Mouse (Mus musculus) cerebellum, adult 2 months (tissue): Measurements from ENCODE around the gene Helt. TPM values are rescaled to one million over a fixed set of nuclear protein-coding genes. Genes with fewer than 3 reads are reported as not detected.

Experiments
- DNase-seq, 2 experiments: peaks; one replicate each; pipeline ENCODE4 v3.0.0; 2021
- H3K27ac ChIP-seq: fragments of 200-500 bp; 2 replicates; pipeline ENCODE4 v1.5.1; 2012; ENCODE audit warnings: low read length, control low read depth, inconsistent platforms; ENCODE audit not compliant: insufficient read depth
- H3K27me3 ChIP-seq: fragments of 200-500 bp; 2 replicates; pipeline ENCODE4 v1.6.1; 2012; ENCODE audit warnings: inconsistent platforms, mild to moderate bottlenecking, low read length, moderate library complexity; ENCODE audit not compliant: control insufficient read depth, insufficient read depth
- H3K4me1 ChIP-seq: fragments of 200-500 bp; 2 replicates; pipeline ENCODE4 v1.6.1; 2011; ENCODE audit warnings: low read length; ENCODE audit not compliant: control insufficient read depth, insufficient read depth
- H3K4me3 ChIP-seq: fragments of 200-500 bp; replicated peaks from 2 replicates; pipeline ENCODE3; 2011; ENCODE audit warnings: mild to moderate bottlenecking, low read depth, low read length, control low read depth; ENCODE audit not compliant: insufficient read depth
- CTCF ChIP-seq: fragments of 200-500 bp; IDR thresholded peaks from 2 replicates; pipeline ENCODE4 v1.5.1; 2011; ENCODE audit warnings: low read depth, mild to moderate bottlenecking, control low read depth, low read length, moderate library complexity, borderline replicate concordance; ENCODE audit not compliant: insufficient read depth
- POLR2A ChIP-seq: fragments of 200-500 bp; IDR thresholded peaks from 2 replicates; pipeline ENCODE4 v1.6.1; 2011; ENCODE audit warnings: low read length, control low read depth, borderline replicate concordance; ENCODE audit not compliant: insufficient read depth
- WGBS: fragments of 180-500 bp; shearing (Covaris S2); methylation state at CpG from one replicate; pipeline ENCODE4 v1.1.7; 2018; 5-methylcytosine and 5-hydroxymethylcytosine counted together
- polyA plus RNA-seq: library from polyadenylated mRNA; depleted of rRNA; stranded (reverse); fragments of >200 nt; gene quantifications from 2 replicates; pipeline ENCODE4 v1.2.3, GENCODE M21; 2012

The Helt gene
- polyA plus RNA-seq, 1 experiment: not detected

DNA sequence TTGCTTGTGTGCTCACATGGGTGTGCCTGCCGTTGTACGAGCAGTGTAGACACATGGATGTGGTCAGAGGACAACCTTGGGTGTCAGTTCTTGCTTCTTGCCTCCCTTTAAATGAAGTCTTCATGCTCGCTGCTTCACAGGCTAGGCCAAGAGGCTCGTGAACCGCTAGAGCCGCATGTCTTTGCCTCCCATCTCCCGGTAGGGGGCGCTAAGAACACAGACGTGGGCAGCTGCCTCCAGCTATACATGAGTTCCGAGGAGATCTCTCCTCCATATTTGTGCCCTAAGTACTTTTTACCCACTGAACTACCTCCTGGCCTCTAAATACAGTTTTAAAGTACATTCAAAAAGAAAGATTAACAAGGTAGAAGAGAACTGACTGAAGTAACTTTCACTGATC, 16.7 kb upstream of the Helt start:
- Histone ChIP-seq H3K4me3 (no peak overlapping the region), H3K27ac (no peak overlapping the region), H3K27me3 (no peaks in the 10 kb centered on the region), H3K4me1 (no peaks in the 10 kb centered on the region)
- peak; percentile 66 to 68 for DNase-seq
- WGBS: 12% methylated on average over 10 of the region's 10 CpGs
- TF ChIP-seq CTCF: peak; percentile 88
- TF ChIP-seq POLR2A: no peak

DNA sequence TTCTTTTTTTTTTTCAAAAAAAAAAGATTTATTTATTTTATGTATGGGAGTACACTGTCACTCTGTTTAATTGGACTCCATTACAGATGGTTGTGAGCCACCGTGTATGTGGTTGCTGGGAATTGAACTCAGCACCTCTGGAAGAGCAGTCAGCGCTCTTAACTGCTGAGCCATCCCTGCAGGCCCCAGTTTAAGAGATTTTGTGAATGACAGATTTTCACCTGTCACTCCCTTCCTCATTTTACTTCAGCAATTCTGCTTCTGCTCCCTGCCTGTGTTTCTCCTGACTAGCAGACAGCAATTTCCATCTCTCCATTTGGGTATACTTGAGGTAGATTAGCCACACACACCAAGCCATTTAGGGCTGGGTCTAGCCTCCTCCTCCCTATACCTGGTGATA, 13.7 kb upstream of the Helt start:
- TF ChIP-seq POLR2A: no peak
- no peak for TF ChIP-seq CTCF
- no peak overlapping the region for H3K4me3 ChIP-seq
- H3K27me3 ChIP-seq: no peaks in the 10 kb centered on the region
- WGBS: 87% methylated on average over 2 of the region's 2 CpGs
- H3K27ac ChIP-seq: no peak overlapping the region
- H3K4me1 ChIP-seq: no peaks in the 10 kb centered on the region
- no peak for DNase-seq

DNA sequence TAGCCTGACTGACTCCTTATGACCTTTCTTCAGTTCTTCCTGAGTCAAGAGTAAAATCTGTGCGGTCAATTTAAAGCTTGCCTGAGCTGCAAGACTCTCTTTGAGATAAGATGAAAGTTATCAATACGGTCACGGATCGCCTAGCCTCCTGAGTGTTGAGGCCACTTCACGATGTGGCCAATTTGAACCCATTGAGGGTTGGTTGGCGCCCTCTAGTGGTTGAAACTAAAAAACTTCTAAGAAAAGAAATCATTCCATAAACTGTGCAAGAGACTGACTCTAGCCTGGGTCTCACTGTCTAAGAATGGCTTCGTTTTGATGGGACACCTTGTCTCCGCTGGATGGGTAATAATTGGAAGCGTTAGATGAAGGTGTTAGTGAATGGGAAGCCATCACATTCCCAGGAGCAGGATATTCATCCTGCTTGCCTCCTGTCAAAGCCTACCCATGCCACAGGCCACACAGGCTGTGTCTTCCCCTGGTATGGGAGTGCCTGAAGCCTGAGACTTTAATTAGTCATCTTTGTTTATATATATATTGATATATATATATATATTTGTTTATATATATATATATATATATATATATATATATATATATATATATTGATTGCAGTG, 11.4 kb upstream of the Helt start:
- Histone ChIP-seq H3K27ac (no peak overlapping the region), H3K27me3 (no peaks in the 10 kb centered on the region), H3K4me1 (no peaks in the 10 kb centered on the region), H3K4me3 (no peak overlapping the region)
- TF ChIP-seq CTCF (peak; percentile 68; the same call in 1 of the 2 replicates), POLR2A (no peak)
- 2% methylated on average over 9 of the region's 9 CpGs for WGBS
- peak; percentile 15 to 36 for DNase-seq

DNA sequence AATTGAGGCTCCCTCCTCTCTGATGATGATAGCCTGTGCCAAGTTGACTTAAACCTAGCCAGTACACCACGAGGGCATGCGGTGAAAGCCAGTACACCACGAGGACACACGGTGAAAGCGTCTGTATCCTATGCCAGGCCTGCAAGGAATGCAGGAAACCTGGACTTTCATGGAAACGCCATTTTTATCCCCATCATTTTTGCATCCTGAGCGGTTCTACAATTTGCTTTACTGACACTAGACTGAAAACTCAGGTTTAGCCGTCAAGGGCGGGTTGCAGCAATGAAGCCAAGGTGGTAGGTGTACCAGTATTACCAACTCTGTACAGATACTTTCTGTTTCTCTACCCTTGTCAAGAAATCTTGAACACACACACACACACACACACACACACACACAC, 7.7 kb upstream of the Helt start:
- no peak for DNase-seq
- no peaks in the 10 kb centered on the region for H3K4me1 ChIP-seq
- H3K27ac ChIP-seq: no peak overlapping the region
- H3K27me3 ChIP-seq: no peaks in the 10 kb centered on the region
- 76% methylated on average over 9 of the region's 9 CpGs for WGBS
- TF ChIP-seq POLR2A (no peak), CTCF (no peak)
- H3K4me3 ChIP-seq: no peak overlapping the region

DNA sequence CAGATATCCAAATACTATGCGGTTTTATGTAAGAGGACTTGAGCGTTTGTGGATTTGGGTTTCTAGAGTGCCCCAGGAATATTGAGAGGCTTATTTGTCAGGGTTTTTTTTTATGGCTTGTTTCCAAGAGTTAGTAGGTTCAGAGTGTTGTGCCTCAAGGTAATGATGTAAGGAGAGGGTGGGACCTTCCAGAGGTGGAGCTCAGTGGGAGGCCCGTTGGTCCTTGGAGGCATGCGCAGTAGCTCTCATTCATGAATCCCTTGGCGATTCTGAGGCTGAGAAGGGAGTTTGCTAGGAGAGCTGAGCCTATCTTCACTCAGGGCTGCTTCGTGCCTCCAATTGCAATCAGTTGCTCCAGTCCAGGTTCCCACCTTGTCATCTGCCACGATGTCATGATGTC, 4.4 kb upstream of the Helt start:
- no peak for TF ChIP-seq CTCF
- no peak for TF ChIP-seq POLR2A
- Histone ChIP-seq H3K4me3 (no peak overlapping the region), H3K27ac (no peak overlapping the region), H3K4me1 (no peaks in the 10 kb centered on the region), H3K27me3 (no peaks in the 10 kb centered on the region; the same call in 1 of the 2 replicates)
- no peak for DNase-seq
- WGBS: 37% methylated on average over 7 of the region's 7 CpGs

DNA sequence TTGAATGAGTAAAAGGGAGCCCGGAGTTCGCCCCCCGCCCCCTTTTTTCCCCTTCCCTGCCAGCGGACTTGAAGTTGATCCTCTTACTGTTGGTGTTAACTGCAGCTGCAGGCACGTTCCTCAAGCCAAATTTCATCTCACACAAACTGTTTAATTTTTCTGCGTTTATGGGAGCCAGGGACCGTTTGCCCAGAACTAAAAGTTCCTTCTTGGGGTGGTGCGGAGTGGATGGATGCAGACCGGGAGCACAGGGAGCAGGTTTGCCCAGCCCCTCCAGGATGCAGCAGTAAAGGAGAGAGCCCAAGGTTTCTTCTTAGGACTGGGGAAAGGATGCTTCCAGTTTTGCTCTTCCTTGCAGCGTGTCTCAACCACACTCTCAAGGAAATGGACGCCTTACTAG, 2.1 kb upstream of the Helt start:
- WGBS: 2% methylated on average over 11 of the region's 11 CpGs
- Histone ChIP-seq H3K27ac (no peak overlapping the region), H3K4me1 (no peaks in the 10 kb centered on the region), H3K4me3 (no peak overlapping the region), H3K27me3 (no peaks in the 10 kb centered on the region; the same call in 1 of the 2 replicates)
- DNase-seq: no peak
- no peak for TF ChIP-seq CTCF
- no peak for TF ChIP-seq POLR2A

DNA sequence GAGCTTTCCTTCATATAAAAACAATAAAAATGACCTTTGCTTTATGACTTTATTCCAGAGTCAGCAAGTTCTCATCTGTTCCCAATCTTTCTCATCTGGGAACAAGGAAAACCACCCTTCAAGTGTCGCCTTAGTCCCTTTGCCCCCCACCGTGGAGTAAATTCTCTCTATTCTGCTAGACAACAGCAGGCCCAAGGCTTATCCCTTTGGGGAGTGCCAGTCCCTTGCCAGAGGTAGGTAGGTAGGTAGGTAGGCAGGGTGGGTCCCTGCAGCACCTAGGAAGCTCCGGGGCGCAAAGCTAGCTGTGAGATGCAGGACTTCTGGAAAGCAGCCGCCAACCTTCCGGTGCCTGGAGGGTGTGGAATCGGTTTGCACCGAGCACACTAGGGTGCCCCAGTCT, 1.5 kb upstream of the Helt start:
- no peak for TF ChIP-seq CTCF
- no peak for TF ChIP-seq POLR2A
- Histone ChIP-seq H3K4me1 (no peaks in the 10 kb centered on the region), H3K4me3 (no peak overlapping the region), H3K27me3 (no peaks in the 10 kb centered on the region; the same call in 1 of the 2 replicates), H3K27ac (no peak overlapping the region)
- WGBS: under 1% methylated on average over 8 of the region's 8 CpGs
- no peak for DNase-seq

DNA sequence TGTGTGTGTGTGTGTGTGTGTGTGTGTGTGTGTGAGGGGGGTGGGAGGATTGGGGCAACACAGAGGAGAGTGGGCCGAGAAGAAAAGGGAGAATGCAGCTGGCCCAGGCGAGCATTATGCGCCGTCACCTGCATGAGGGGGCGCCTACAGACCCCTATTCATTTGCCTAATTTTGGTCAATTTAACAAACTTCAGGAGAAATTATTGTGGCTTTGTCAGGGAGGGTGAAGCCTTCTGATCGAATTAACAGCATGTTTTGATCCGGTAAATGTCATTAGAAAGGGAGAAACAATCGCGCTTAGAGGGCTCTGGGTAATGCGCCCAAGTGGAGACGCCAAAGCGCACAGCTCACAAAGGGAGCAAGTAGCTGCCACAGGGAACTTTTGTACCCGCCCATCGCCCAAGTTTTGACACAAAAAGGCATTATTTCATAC, 647 bp upstream of the Helt start:
- no peaks in the 10 kb centered on the region for H3K4me1 ChIP-seq
- TF ChIP-seq CTCF: no peak
- TF ChIP-seq POLR2A: no peak
- WGBS: under 1% methylated on average over 14 of the region's 14 CpGs

More for the DNA sequence above, 647 bp upstream of the Helt start:
- no peaks in the 10 kb centered on the region; the same call in 1 of the 2 replicates for H3K27me3 ChIP-seq
- no peak for DNase-seq
- no peak overlapping the region for H3K27ac ChIP-seq
- no peak overlapping the region for H3K4me3 ChIP-seq
